Mouse (Mus musculus) CH12.LX (cell line): ENCODE results near the gene Bcl2l14. TPM values are rescaled to one million over a fixed set of nuclear protein-coding genes. Genes with fewer than 3 reads are reported as not detected.

Source experiments
- DNase-seq: peaks from one replicate; pipeline ENCODE4 v3.0.0-alpha.2; 2013; ENCODE audit errors: extremely low read depth
- H3K27ac ChIP-seq: 2 replicates; pipeline ENCODE4 v1.5.1; 2012; ENCODE audit warnings: low read depth, mild to moderate bottlenecking, control low read depth, moderate library complexity; ENCODE audit not compliant: insufficient read depth
- H3K27me3 ChIP-seq: replicated peaks from 2 replicates; pipeline ENCODE3; 2012; ENCODE audit warnings: inconsistent platforms
- H3K36me3 ChIP-seq, 2 experiments: replicated peaks in 1 of 2; 2 replicates each; pipeline versions ENCODE3 to v1.6.1; 2012; ENCODE audit warnings: inconsistent platforms in 1 of 2, low read length in 1 of 2, mild to moderate bottlenecking in 1 of 2, mixed read lengths in 1 of 2, moderate library complexity in 1 of 2; ENCODE audit not compliant: control insufficient read depth in 1 of 2, insufficient read depth in 1 of 2
- H3K4me1 ChIP-seq, 2 experiments: 2 replicates each; pipeline ENCODE4 v1.6.1; 2012; ENCODE audit warnings: inconsistent platforms in 1 of 2, moderate library complexity in 1 of 2; ENCODE audit not compliant: insufficient read depth in 2 of 2, control insufficient read depth in 1 of 2
- H3K4me2 ChIP-seq: 2 replicates; pipeline ENCODE4 v1.6.1; 2012; ENCODE audit warnings: low read depth, mild to moderate bottlenecking, control low read depth; ENCODE audit not compliant: poor library complexity, insufficient read depth, severe bottlenecking
- H3K4me3 ChIP-seq, 3 experiments: fragments of 150-350 bp in 1 of 3; sonication (generic) in 1 of 3; replicated peaks in 1 of 3; 2 replicates each; pipeline versions ENCODE3 to v1.5.1; 2011 to 2012; ENCODE audit warnings: low read depth in 2 of 3, low read length in 2 of 3, mild to moderate bottlenecking in 2 of 3, moderate library complexity in 2 of 3, control low read depth in 1 of 3, improper control_type of control experiment in 1 of 3, inconsistent platforms in 1 of 3, mixed read lengths in 1 of 3; ENCODE audit not compliant: poor library complexity in 1 of 3
- H3K79me2 ChIP-seq: replicated peaks from 2 replicates; pipeline ENCODE4 v1.6.1; 2012; ENCODE audit warnings: mild to moderate bottlenecking, moderate library complexity; ENCODE audit not compliant: control insufficient read depth, poor library complexity, insufficient read depth, severe bottlenecking; ENCODE audit errors: extremely low read depth
- H3K9ac ChIP-seq: 2 replicates; pipeline ENCODE4 v1.6.1; 2012; ENCODE audit warnings: low read depth, mild to moderate bottlenecking, control low read depth, moderate library complexity; ENCODE audit not compliant: insufficient read depth
- H3K9me3 ChIP-seq: replicated peaks from 2 replicates; pipeline ENCODE3; 2012; ENCODE audit warnings: low read length, inconsistent platforms, mixed read lengths
- CHD2 ChIP-seq: IDR thresholded peaks from 2 replicates; pipeline ENCODE4 v1.6.1; 2011; ENCODE audit warnings: low read length, improper control_type of control experiment
- E2F4 ChIP-seq: IDR thresholded peaks from 2 replicates; pipeline ENCODE4 v1.6.1; 2011; ENCODE audit warnings: low read depth, low read length, improper control_type of control experiment; ENCODE audit not compliant: insufficient replicate concordance
- ELF1 ChIP-seq: IDR thresholded peaks from 2 replicates; pipeline ENCODE4 v1.6.1; 2014; ENCODE audit warnings: low read depth, mild to moderate bottlenecking, inconsistent platforms, low read length, improper control_type of control experiment
- EP300 ChIP-seq: IDR thresholded peaks from 2 replicates; pipeline ENCODE4 v1.6.1; 2011; ENCODE audit warnings: low read length, improper control_type of control experiment
- ETS1 ChIP-seq: conservative IDR thresholded peaks from 2 replicates; pipeline ENCODE4 v1.6.1; 2012; ENCODE audit warnings: low read depth, mild to moderate bottlenecking, inconsistent platforms, low read length, improper control_type of control experiment, moderate library complexity
- GABPA ChIP-seq: IDR thresholded peaks from 2 replicates; pipeline ENCODE4 v1.6.1; 2012; ENCODE audit warnings: low read depth, low read length, improper control_type of control experiment, inconsistent platforms; ENCODE audit not compliant: insufficient replicate concordance
- JUND ChIP-seq: conservative IDR thresholded peaks from 2 replicates; pipeline ENCODE4 v1.6.1; 2011; ENCODE audit warnings: low read depth, low read length, improper control_type of control experiment
- KAT2A ChIP-seq: IDR thresholded peaks from 2 replicates; pipeline ENCODE4 v1.6.1; 2012; ENCODE audit warnings: low read length, improper control_type of control experiment, inconsistent platforms; ENCODE audit not compliant: insufficient replicate concordance
- MAX ChIP-seq: IDR thresholded peaks from 2 replicates; pipeline ENCODE4 v1.6.1; 2011; ENCODE audit warnings: low read length, improper control_type of control experiment
- MEF2A ChIP-seq: IDR thresholded peaks from 2 replicates; pipeline ENCODE4 v1.6.1; 2014; ENCODE audit warnings: low read depth, mild to moderate bottlenecking, inconsistent platforms, low read length, improper control_type of control experiment, borderline replicate concordance
- MXI1 ChIP-seq: IDR thresholded peaks from 2 replicates; pipeline ENCODE4 v1.6.1; 2011; ENCODE audit warnings: mild to moderate bottlenecking, low read depth, low read length, improper control_type of control experiment
- RAD21 ChIP-seq: IDR thresholded peaks from 2 replicates; pipeline ENCODE4 v1.6.1; 2011; ENCODE audit warnings: low read depth, mild to moderate bottlenecking, low read length, improper control_type of control experiment, moderate library complexity
- SMC3 ChIP-seq: IDR thresholded peaks from 2 replicates; pipeline ENCODE4 v1.6.1; 2011; ENCODE audit warnings: low read depth, low read length, improper control_type of control experiment
- TBP ChIP-seq: conservative IDR thresholded peaks from 2 replicates; pipeline ENCODE4 v1.6.1; 2011; ENCODE audit warnings: low read depth, low read length, improper control_type of control experiment
- TCF12 ChIP-seq: IDR thresholded peaks from 2 replicates; pipeline ENCODE4 v1.6.1; 2014; ENCODE audit warnings: low read depth, mild to moderate bottlenecking, inconsistent platforms, low read length, improper control_type of control experiment
- USF1 ChIP-seq: IDR thresholded peaks from 2 replicates; pipeline ENCODE4 v1.6.1; 2014; ENCODE audit warnings: low read depth, mild to moderate bottlenecking, inconsistent platforms, low read length, improper control_type of control experiment
- dilution Hi-C: fragments of 300-500 bp; cut with MboI; formaldehyde crosslinking; loops from 2 replicates; pipeline ENCODE4 v1.14.3; 2020; ENCODE audit warnings: low sequenced_read_pairs; ENCODE audit not compliant: extremely low pct_unique_long_range_greater_than_20kb, extremely low pct_ligation_motif_present
- in situ Hi-C: fragments of 300-500 bp; cut with MboI; formaldehyde crosslinking; loops from 3 replicates; pipeline ENCODE4 v1.14.3; 2019; ENCODE audit warnings: low sequenced_read_pairs, low pct_ligation_motif_present, low pct_unique_long_range_greater_than_20kb, mixed read lengths
- polyA plus RNA-seq: library from polyadenylated mRNA; unstranded; fragments of >175 nt; gene quantifications from 2 replicates; pipeline ENCODE4 v1.2.1, GENCODE M21; 2012; ENCODE audit warnings: low read depth; ENCODE audit not compliant: insufficient read length
- total RNA-seq, 2 experiments: library from RNA; depleted of rRNA; stranded (reverse); fragments of 300-350 nt in 1 of 2; fragments of >200 nt in 1 of 2; gene quantifications; 2 replicates each; pipeline ENCODE4 v1.2.3; 2012 to 2014

The Bcl2l14 gene
- total and polyA plus RNA-seq, 3 experiments: 0.93 to 4.4 (median 3.0) TPM

DNA sequence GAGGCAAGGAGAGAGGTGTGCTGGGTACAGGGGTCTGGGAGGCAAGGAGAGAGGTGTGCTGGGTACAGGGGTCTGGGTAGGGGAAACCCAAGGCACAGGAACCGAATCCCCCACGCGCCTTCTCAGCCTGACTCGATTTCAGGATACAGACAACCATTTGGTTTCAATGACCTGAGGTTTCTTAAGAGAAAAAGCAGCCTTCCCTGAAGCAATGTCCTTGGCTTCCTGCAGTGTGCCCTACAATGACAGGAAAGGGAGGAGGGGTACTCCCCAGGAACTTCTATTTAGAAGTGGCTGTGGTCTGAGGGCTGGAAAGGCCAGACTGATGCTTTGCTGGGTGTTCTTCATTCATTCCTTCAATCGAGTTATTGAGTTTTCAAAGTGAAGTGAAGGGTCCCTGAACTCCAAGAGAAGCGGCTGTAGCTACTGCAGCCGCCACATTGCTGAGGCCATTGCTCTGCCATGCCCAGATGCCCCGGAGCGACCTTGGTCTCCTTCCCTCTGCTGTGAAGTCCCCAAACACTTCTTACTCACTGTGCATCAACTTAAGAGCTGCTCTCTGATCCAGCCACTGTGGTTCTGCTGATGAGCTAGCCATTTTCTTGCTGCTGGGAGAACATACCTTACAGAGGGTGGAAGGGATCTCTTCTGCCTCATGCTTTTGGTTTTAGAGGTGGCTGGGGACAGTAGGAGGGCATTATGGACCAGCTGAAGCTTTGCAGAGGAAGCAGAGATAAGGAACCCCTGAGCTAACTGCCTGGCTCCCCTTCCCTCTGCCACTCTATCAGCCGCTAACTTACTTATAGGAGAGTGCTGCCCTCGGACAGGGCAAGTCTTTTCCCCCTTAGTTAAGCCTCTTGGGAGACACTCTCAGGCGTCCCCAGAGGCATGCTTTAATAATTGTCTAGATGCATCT, 28.5 kb upstream of the Bcl2l14 start:
- H3K4me3 ChIP-seq: no peak overlapping the region
- no peak for TF ChIP-seq GABPA
- TF ChIP-seq KAT2A: no peak
- no peak for TF ChIP-seq E2F4
- no peak for TF ChIP-seq SMC3
- no peak for TF ChIP-seq MXI1
- no peak for TF ChIP-seq EP300
- no peak for TF ChIP-seq MAX
- TF ChIP-seq TCF12: no peak
- no peak for TF ChIP-seq ETS1
- no peak for TF ChIP-seq ELF1
- TF ChIP-seq, all 38 proteins: peak for 0
- no peak overlapping the region for H3K27ac ChIP-seq

DNA sequence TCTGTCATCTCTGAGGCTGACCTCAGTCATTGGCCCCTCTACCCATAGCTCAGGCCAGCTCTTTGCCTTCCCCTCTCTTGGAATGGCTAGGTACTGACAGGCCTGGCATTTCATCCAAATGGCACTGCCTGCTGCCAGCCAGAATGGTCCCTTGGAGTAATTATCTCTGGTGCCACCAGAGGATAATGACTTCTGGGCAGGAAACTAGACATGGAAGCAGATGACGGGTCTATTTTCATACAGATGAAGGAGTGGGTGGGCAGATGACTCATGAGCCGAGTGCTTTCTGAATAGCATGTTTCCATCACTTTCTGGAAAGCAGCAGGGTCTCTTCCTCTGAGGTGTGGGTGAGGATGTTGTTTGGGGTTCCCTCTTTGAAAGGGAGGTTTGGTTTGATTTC, 23.2 kb upstream of the Bcl2l14 start:
- in situ Hi-C loops: no loop called here
- no peak overlapping the region for H3K4me3 ChIP-seq

More for the DNA sequence above, 28.5 kb upstream of the Bcl2l14 start:
- Histone ChIP-seq H3K36me3 (no peaks in the 10 kb centered on the region), H3K9me3 (no peaks in the 10 kb centered on the region), H3K9ac (no peak overlapping the region), H3K4me1 (peaks cover 6 to 27% of the 10 kb centered on the region in 2 experiments), H3K27me3 (peaks cover 2% of the 10 kb centered on the region), H3K79me2 (no peaks in the 10 kb centered on the region), H3K4me2 (no peak overlapping the region)
- in situ Hi-C loops: no loop called here
- dilution Hi-C loops: no loop called here
- no peak for DNase-seq

More for the DNA sequence above, 23.2 kb upstream of the Bcl2l14 start:
- no peak for TF ChIP-seq CHD2
- no peak for TF ChIP-seq MAX
- TF ChIP-seq TBP: no peak
- TF ChIP-seq MEF2A: no peak
- TF ChIP-seq RAD21: no peak
- TF ChIP-seq JUND: no peak
- no peak for TF ChIP-seq KAT2A
- TF ChIP-seq USF1: no peak
- Histone ChIP-seq H3K36me3 (no peaks in the 10 kb centered on the region), H3K9me3 (no peaks in the 10 kb centered on the region), H3K27me3 (peaks cover 2% of the 10 kb centered on the region), H3K27ac (no peak overlapping the region), H3K4me1 (peaks cover 4 to 11% of the 10 kb centered on the region in 2 experiments), H3K9ac (no peak overlapping the region), H3K4me2 (no peak overlapping the region), H3K79me2 (no peaks in the 10 kb centered on the region)
- no peak for DNase-seq
- dilution Hi-C loops: no loop called here
